ENCODE assay signal across 41 mouse cellular contexts in genomic region chr14:59226240-59226639, GRCm38 (mm10). TPM values are rescaled to one million over a fixed set of nuclear protein-coding genes. Genes with fewer than 3 reads are reported as not detected.
"Had no signal": no experiment of that assay in that cellular context is flagged by ENCODE, and none has a peak within 500 bp of the region (broad histone marks: within the 10 kb centered on the region; RNA-seq: fewer than 3 reads in every experiment).

No protein-coding gene starts in this region.

- H3K9me3 ChIP-seq: heart, embryonic 10.5 days; heart, embryonic 13.5 days; heart, embryonic 15.5 days; hindbrain, embryonic 13.5 days; hindbrain, embryonic 15.5 days; kidney, embryonic 15.5 days; limb, embryonic 13.5 days; limb, embryonic 15.5 days; liver, embryonic 13.5 days had no signal

- H3K27ac ChIP-seq: heart, embryonic 10.5 days; heart, embryonic 13.5 days; heart, embryonic 15.5 days; hindbrain, embryonic 13.5 days; hindbrain, embryonic 15.5 days; hindbrain, postnatal 0 days; kidney, embryonic 15.5 days; kidney, postnatal 0 days; limb, embryonic 13.5 days; limb, embryonic 15.5 days; liver, embryonic 13.5 days had no signal

- H3K4me3 ChIP-seq: heart, embryonic 10.5 days; heart, embryonic 13.5 days; heart, embryonic 15.5 days; hindbrain, embryonic 13.5 days; hindbrain, embryonic 15.5 days; kidney, embryonic 15.5 days; limb, embryonic 13.5 days; limb, embryonic 15.5 days; liver, embryonic 13.5 days had no signal

- DNase-seq: gastrocnemius, postnatal 14 days; gastrocnemius, postnatal 36 days; heart, adult 18-20 months; heart, postnatal 14 days; heart, postnatal 36 days; kidney, adult 11 months; kidney, adult 2 months; kidney, adult 9 months; kidney, postnatal 14 days; kidney, postnatal 36 days; layer of hippocampus, postnatal 36 days; left cerebral cortex, postnatal 4 days; liver, embryonic 13.5 days had no signal

- H3K4me1 ChIP-seq: heart, embryonic 10.5 days; hindbrain, embryonic 13.5 days; hindbrain, embryonic 15.5 days; kidney, embryonic 15.5 days; limb, embryonic 13.5 days; limb, embryonic 15.5 days; liver, embryonic 13.5 days had no signal

- H3K9ac ChIP-seq: heart, embryonic 13.5 days; heart, embryonic 15.5 days; hindbrain, embryonic 13.5 days; hindbrain, embryonic 15.5 days; kidney, embryonic 15.5 days; limb, embryonic 13.5 days; limb, embryonic 15.5 days; liver, embryonic 13.5 days had no signal

- H3K27me3 ChIP-seq: hindbrain, embryonic 13.5 days; hindbrain, embryonic 15.5 days; kidney, embryonic 15.5 days; limb, embryonic 13.5 days; limb, embryonic 15.5 days; liver, embryonic 13.5 days had no signal

- H3K4me2 ChIP-seq: heart, embryonic 13.5 days; heart, embryonic 15.5 days; hindbrain, embryonic 13.5 days; hindbrain, embryonic 15.5 days; kidney, embryonic 15.5 days; limb, embryonic 13.5 days; limb, embryonic 15.5 days; liver, embryonic 13.5 days had no signal

- ATAC-seq: hindbrain, postnatal 0 days had no signal

RNA-seq across cellular contexts. Expression of gene Gm6904, which starts 33.8 kb away (rescaled TPM):
- total RNA-seq: gastrocnemius, adult 18-20 months; gastrocnemius, adult 8-10 months; gastrocnemius, postnatal 14 days; gastrocnemius, postnatal 36 days; heart, adult 18-20 months; heart, postnatal 14 days; heart, postnatal 36 days; hematopoietic stem cell, adult 5-6 weeks; hindbrain, postnatal 0 days; layer of hippocampus, adult 18-20 months; layer of hippocampus, postnatal 14 days; layer of hippocampus, postnatal 36 days; left cerebral cortex, adult 18-20 months; left cerebral cortex, postnatal 10 days; left cerebral cortex, postnatal 25 days; left cerebral cortex, postnatal 4 days had no signal
- polyA plus RNA-seq: frontal cortex, adult 2 months; gonadal fat pad, adult 2 months; heart, embryonic 10.5 days; heart, embryonic 13.5 days; heart, embryonic 15.5 days; heart, postnatal 0 days; hindbrain, embryonic 11.5 days; hindbrain, embryonic 13.5 days; hindbrain, embryonic 15.5 days; hindbrain, postnatal 0 days; intestine, embryonic 14.5 days; kidney, embryonic 15.5 days; kidney, postnatal 0 days; large intestine, adult 2 months; limb, embryonic 11.5 days; limb, embryonic 13.5 days; limb, embryonic 15.5 days; liver, embryonic 13.5 days had no signal

RNA-seq across cellular contexts. Expression of gene Gm5142, which starts 47.7 kb away (rescaled TPM):
- total RNA-seq: gastrocnemius, adult 18-20 months; gastrocnemius, adult 8-10 months; gastrocnemius, postnatal 14 days; gastrocnemius, postnatal 36 days; heart, adult 18-20 months; heart, adult 8-10 months; heart, postnatal 14 days; heart, postnatal 36 days; hematopoietic stem cell, adult 5-6 weeks; hindbrain, postnatal 0 days; layer of hippocampus, adult 18-20 months; layer of hippocampus, postnatal 14 days; layer of hippocampus, postnatal 36 days; left cerebral cortex, adult 18-20 months; left cerebral cortex, adult 8-10 months; left cerebral cortex, postnatal 10 days; left cerebral cortex, postnatal 25 days; left cerebral cortex, postnatal 4 days had no signal
- polyA plus RNA-seq: frontal cortex, adult 2 months; heart, embryonic 10.5 days; heart, embryonic 13.5 days; heart, embryonic 15.5 days; heart, postnatal 0 days; hindbrain, embryonic 11.5 days; hindbrain, embryonic 13.5 days; hindbrain, embryonic 15.5 days; hindbrain, postnatal 0 days; intestine, embryonic 14.5 days; kidney, embryonic 15.5 days; kidney, postnatal 0 days; large intestine, adult 2 months; limb, embryonic 11.5 days; limb, embryonic 13.5 days; limb, embryonic 15.5 days; liver, embryonic 13.5 days; liver, embryonic 16.5 days had no signal
